Mouse (Mus musculus): ENCODE measurements around the gene Lsm5. TPM values are rescaled to one million over a fixed set of nuclear protein-coding genes. Genes with fewer than 3 reads are reported as not detected.
A peak's percentile ranks its signal among the peaks of the same experiment; 100 is the strongest.

Gene Lsm5
- polyA plus RNA-seq (2015; fragmentation: Nextera tagmentation; extraction: Ambion mirVana): 85.7 and 86.6 TPM in 2 replicates

DNA sequence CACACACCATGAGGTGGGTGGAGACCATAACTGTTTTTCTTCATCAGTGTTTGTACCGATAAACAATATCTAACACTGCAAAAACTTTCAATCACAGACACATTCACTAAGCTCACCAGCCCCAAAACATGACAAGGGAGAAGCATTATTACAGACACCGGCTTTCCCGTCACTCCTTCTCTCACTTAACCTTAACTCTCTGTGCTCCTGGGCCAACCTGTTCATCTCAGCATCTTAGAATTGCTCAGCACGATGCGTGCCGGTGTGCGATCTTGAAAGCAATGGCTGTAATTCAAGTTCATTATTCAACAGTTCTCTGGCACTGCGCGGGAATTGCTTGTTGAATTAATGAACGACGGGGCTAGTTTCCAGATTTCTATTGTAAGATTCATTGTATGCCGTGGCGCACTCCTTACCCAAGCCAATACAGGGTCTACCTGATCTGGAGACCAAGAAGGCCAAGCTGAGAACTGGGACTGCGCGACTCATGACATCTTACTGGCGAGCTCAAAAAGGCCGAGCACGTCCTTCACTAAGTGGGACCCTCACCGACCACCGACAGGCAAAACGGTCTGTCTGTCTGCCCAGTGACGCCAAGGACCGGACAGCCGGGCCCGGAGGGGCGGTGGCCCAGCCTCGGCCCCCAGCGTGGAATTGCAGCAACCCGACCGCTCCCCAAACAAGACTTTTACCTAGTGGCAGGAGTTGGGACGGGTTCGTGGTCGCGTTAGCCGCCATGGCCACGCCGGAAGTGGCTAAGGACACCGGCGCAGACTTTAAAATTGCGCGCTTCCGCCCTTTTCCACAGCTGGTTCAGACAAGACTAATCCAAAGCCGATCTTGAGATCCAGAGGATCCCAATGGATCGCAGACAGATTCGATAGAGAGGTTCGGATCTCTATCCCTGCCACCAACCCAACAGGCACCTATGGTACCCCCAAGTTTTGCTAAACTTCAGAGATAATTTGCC, at the start of gene Lsm5:
TSS of gene Lsm5 (minus strand) at position 780 of the 970 bp plus-strand sequence.
- Histone ChIP-seq H3K4me1 (peaks cover 6% of the 10 kb centered on the region), H3K27me3 (replicated peaks) (no peaks in the 10 kb centered on the region), H3K27ac (replicated peaks) (peak within 1 kb of the TSS; percentile 49), H3K9me3 (replicated peaks) (no peaks in the 10 kb centered on the region), H3K36me3 (no peaks in the 10 kb centered on the region), H3K4me2 (peak within 1 kb of the TSS; percentile 82), H3K9ac (replicated peaks) (peak within 1 kb of the TSS; percentile 47), H3K4me3 (replicated peaks) (peak within 1 kb of the TSS; percentile 61)
- ATAC-seq (ENCODE audit: low FRiP score): peak; percentile 93
- WGBS: under 1% methylated on average over 46 of the region's 46 CpGs

DNA sequence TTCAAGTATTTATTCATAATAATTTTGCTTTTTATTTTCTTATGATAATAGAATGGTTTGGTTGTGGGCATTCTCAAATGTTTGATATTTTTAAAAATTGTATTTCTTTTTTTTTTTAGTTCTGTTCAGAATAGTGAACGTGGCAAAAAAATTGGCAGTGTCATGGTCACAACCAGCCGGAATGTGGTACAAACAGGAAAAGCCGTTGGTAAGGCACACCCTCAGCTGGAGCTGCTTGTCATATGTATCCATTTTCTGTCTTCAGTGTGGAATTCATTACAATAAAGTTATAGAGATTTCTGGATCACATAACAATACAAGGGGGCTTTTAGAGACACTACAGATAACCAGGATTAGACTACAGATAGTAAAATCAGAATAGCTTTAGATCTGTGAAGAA, 49.2 kb upstream of the Lsm5 start:
- no peak overlapping the region for H3K4me2 ChIP-seq
- 98% methylated on average over 3 of the region's 3 CpGs for WGBS
- no peak overlapping the region for H3K9ac ChIP-seq (replicated peaks)
- ATAC-seq (ENCODE audit: low FRiP score): no peak
- H3K4me3 ChIP-seq (replicated peaks): no peak overlapping the region
- no peaks in the 10 kb centered on the region for H3K9me3 ChIP-seq (replicated peaks)
- H3K27me3 ChIP-seq (replicated peaks): no peaks in the 10 kb centered on the region
- H3K27ac ChIP-seq (replicated peaks): no peak overlapping the region
- no peaks in the 10 kb centered on the region for H3K4me1 ChIP-seq
- peaks cover 48% of the 10 kb centered on the region for H3K36me3 ChIP-seq

DNA sequence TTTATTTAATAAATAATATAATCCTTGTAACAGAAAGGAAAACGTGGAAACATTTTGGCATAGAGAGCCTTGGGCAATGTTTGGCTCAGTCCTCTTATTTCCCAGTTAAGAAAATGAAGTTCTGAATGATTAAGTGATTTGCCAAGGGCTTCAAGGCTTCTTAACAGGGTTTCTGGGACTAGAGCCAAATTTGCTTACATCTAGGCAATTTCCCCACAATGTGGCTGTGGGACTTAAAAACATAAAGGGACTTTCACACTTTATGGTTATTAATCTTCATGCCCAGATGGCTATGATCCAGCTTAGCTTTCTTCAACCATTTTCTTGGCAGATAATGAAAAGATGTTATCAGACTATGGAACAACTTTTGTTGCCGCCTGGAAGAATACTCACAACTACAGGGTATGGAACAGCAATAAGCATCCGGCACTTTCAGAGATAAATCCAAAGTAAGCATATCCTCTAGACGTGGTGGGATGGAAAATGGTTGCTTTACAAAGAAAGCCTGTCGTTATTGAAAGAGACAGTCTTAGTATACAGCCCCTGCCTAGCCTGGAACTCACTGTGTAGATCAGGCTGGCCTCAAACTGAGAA, 41.5 kb upstream of the Lsm5 start:
- no peak overlapping the region for H3K9ac ChIP-seq (replicated peaks)
- 55% methylated on average over 5 of the region's 5 CpGs for WGBS
- no peaks in the 10 kb centered on the region for H3K9me3 ChIP-seq (replicated peaks)
- H3K4me2 ChIP-seq: no peak overlapping the region
- ATAC-seq (ENCODE audit: low FRiP score): peak; percentile 61
- H3K27ac ChIP-seq (replicated peaks): peak overlapping the region; percentile 19; the same call in 1 of the 2 replicates
- no peak overlapping the region for H3K4me3 ChIP-seq (replicated peaks)
- H3K36me3 ChIP-seq: peaks cover 26% of the 10 kb centered on the region
- H3K4me1 ChIP-seq: no peaks in the 10 kb centered on the region
- no peaks in the 10 kb centered on the region for H3K27me3 ChIP-seq (replicated peaks)

DNA sequence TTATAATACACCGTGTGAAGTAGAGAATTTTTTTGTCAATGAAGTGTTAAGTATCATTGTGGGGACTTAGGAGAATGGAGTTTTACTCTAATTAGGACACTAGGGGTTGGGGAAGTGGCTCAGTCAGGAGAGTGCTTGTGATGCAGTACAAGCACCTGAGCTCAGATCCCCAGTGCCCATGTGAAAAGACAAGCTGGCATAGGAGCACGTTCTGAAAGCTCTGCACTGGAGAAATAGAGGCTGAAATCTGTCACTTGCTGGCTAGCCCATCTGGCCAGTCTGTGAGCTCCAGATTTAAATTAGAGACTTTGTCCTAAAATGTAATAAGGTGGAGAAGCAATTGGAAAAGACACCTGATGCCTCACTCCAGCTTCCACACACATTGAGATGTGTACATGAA, 28.0 kb upstream of the Lsm5 start:
- H3K27ac ChIP-seq (replicated peaks): no peak overlapping the region
- H3K4me3 ChIP-seq (replicated peaks): no peak overlapping the region
- no peaks in the 10 kb centered on the region for H3K27me3 ChIP-seq (replicated peaks)
- H3K4me2 ChIP-seq: no peak overlapping the region
- no peaks in the 10 kb centered on the region for H3K4me1 ChIP-seq
- ATAC-seq (ENCODE audit: low FRiP score): no peak
- no peak overlapping the region for H3K9ac ChIP-seq (replicated peaks)
- WGBS: 66% methylated on average over 2 of the region's 2 CpGs
- no peaks in the 10 kb centered on the region for H3K9me3 ChIP-seq (replicated peaks)
- H3K36me3 ChIP-seq: peaks cover 63% of the 10 kb centered on the region

DNA sequence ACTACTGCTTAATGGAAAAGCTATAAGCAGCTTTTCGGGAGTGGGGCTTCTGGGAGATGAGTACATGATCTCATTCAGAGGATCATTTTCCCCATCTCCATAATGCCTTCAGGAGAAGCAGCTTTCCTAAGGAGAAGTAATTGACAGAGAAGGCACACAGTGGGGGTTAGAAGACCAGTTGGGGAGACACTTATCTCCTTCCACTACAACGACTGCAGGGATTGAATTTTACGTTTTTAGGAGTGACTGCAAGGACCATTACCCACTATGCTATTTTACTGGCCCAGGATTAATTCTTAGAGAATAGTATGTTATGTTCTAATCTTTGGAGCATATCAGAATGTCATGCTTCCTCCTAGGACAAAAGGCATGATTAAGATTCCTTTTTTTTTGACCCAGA, 16.4 kb upstream of the Lsm5 start:
- Histone ChIP-seq H3K9ac (replicated peaks) (no peak overlapping the region), H3K4me2 (no peak overlapping the region), H3K4me3 (replicated peaks) (no peak overlapping the region), H3K36me3 (peaks cover 16% of the 10 kb centered on the region), H3K27ac (replicated peaks) (peak overlapping the region; percentile 38; the same call in 1 of the 2 replicates), H3K9me3 (replicated peaks) (no peaks in the 10 kb centered on the region), H3K4me1 (peaks cover 30% of the 10 kb centered on the region), H3K27me3 (replicated peaks) (no peaks in the 10 kb centered on the region)
- WGBS: 39% methylated on average over 3 of the region's 3 CpGs
- peak; percentile 40 for ATAC-seq (ENCODE audit: low FRiP score)

DNA sequence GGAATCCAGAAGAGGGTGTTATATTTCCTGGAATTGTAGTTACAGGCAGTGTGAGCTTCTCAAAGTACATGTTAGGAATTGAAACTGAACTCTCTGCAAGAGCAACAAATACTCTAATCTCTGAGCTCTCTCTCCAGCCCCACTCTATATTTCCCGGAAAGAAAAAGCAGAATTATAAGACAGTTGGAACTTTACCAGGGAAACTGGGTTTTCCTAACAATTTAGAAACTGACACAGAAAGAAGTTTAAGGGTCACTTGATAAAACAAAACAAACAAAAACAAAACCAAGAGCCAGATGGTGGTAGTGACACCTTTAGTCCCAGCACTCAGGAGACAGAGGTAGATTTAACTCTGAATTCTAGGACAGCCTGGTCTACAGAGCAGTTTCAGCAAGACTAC, 14.6 kb upstream of the Lsm5 start:
- no peak overlapping the region for H3K9ac ChIP-seq (replicated peaks)
- H3K4me2 ChIP-seq: no peak overlapping the region
- 95% methylated on average over 1 of the region's 1 CpGs for WGBS
- H3K4me1 ChIP-seq: peaks cover 30% of the 10 kb centered on the region
- no peaks in the 10 kb centered on the region for H3K27me3 ChIP-seq (replicated peaks)
- no peak overlapping the region for H3K27ac ChIP-seq (replicated peaks)
- ATAC-seq (ENCODE audit: low FRiP score): no peak
- peaks cover 8% of the 10 kb centered on the region for H3K36me3 ChIP-seq
- no peaks in the 10 kb centered on the region for H3K9me3 ChIP-seq (replicated peaks)
- H3K4me3 ChIP-seq (replicated peaks): no peak overlapping the region

DNA sequence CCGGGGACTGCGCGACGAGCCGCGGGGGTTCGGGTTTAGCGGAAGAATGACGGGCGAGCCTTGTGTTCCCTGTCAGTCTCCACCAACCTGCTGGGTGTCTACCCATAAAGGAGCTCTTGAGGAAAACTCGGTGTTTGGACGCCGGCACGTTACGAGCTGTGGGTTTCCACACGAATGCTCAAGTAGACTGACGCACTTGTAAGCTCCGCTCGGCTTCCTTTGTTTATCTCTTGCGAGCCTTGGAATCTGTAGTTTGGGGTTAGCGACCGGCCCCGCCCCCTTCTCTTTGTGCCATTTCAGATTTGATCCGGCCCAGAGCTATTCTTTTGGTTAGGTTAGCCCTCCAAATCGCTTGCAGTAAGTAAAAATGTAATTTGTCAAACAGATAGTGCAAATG, 10.8 kb upstream of the Lsm5 start:
- Histone ChIP-seq H3K9ac (replicated peaks) (peak overlapping the region; percentile 84), H3K4me2 (peak overlapping the region; percentile 65), H3K9me3 (replicated peaks) (no peaks in the 10 kb centered on the region), H3K27ac (replicated peaks) (peak overlapping the region; percentile 97), H3K36me3 (no peaks in the 10 kb centered on the region), H3K4me3 (replicated peaks) (peak overlapping the region; percentile 76), H3K4me1 (peaks cover 19% of the 10 kb centered on the region), H3K27me3 (replicated peaks) (no peaks in the 10 kb centered on the region)
- peak; percentile 73 for ATAC-seq (ENCODE audit: low FRiP score)
- WGBS: under 1% methylated on average over 25 of the region's 25 CpGs

DNA sequence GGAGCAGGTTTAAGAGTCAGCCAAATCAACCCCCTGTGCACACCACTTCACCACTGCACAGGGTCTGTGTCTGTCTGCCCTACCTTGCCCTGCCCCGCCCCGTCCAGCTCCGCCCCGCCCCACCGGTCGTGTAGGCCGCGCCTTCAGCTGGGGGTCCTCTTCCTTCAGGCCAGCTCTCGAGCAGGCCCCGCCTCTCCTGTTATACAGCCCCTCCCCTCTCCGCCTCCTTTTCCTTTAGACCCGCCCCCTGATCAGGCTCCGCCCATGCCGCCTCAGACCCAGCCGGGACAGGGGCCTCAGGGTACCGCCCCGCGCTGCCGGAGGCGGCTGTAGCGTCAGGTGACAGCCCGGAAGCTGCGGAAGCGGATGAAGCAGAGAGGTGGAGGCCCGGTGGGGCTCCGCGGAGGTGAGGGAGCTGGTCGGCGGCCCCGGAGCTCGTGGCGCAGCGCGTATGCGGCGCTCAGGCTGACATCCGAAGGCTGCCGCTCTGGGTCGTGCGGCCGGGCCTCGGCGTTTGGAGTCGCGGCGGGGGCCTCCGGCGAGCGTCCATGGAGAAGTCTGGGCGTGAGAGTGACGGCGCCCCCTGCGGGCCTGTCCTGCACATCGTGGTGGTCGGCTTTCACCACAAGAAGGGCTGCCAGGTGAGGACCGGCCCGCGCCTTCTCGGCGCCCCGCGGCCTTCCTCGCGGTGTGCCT, 10.2 kb upstream of the Lsm5 start, which contains the start of gene Avl9:
TSS of gene Avl9 (plus strand) at position 326 of the 696 bp plus-strand sequence.
- Histone ChIP-seq H3K9ac (replicated peaks) (peak within 1 kb of the TSS; percentile 84), H3K27me3 (replicated peaks) (no peaks in the 10 kb centered on the region), H3K4me3 (replicated peaks) (peak within 1 kb of the TSS; percentile 76), H3K36me3 (no peaks in the 10 kb centered on the region), H3K4me1 (peaks cover 19% of the 10 kb centered on the region), H3K4me2 (peak within 1 kb of the TSS; percentile 65), H3K27ac (replicated peaks) (peak within 1 kb of the TSS; percentile 97), H3K9me3 (replicated peaks) (no peaks in the 10 kb centered on the region)
- peak; percentile 97 for ATAC-seq (ENCODE audit: low FRiP score)
- under 1% methylated on average over 64 of the region's 64 CpGs for WGBS

DNA sequence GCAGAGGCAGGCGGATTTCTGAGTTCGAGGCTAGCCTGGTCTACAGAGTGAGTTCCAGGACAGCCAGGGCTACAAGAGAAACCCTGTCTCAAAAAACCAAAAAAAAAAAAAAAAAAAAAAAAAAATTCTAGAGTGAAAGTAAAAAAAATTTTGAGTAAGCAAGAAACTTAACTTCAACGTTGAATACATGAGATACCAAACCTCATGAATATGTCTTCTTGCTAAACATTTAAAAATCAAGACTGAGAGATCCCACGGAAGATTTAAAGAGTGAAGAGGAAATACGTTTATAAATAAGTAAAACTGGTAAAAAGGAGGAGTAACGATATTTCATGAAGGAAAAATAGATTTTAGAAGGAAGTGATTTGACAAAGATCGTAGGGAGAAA, 9.7 kb upstream of the Lsm5 start:
- H3K27me3 ChIP-seq (replicated peaks): no peaks in the 10 kb centered on the region
- peak overlapping the region; percentile 65 for H3K4me2 ChIP-seq
- H3K27ac ChIP-seq (replicated peaks): peak overlapping the region; percentile 97
- peak overlapping the region; percentile 76 for H3K4me3 ChIP-seq (replicated peaks)
- H3K9ac ChIP-seq (replicated peaks): no peak overlapping the region
- ATAC-seq (ENCODE audit: low FRiP score): no peak
- peaks cover 19% of the 10 kb centered on the region for H3K4me1 ChIP-seq
- H3K36me3 ChIP-seq: no peaks in the 10 kb centered on the region
- WGBS: 52% methylated on average over 7 of the region's 7 CpGs
- H3K9me3 ChIP-seq (replicated peaks): no peaks in the 10 kb centered on the region

DNA sequence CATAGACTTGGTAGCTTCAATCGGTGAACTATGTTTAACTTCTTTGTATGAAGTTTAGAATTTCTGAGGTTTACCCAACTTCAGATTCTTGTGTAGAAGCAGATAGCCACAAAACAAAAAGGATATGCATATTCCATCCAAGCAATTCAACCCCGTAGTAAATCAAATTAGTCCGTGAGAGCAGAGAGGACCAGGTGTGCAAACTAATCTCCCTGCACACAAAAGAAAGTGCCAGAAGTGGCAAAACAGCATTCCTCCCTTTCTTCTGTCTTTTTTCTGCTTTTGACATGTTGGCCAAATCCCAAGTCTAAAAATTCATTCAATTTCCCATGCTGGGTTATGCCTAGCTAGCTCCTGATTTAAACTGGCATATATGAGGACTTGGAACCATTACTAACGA, 12.1 kb downstream of the Lsm5 start:
- ATAC-seq (ENCODE audit: low FRiP score): no peak
- Histone ChIP-seq H3K9me3 (replicated peaks) (no peaks in the 10 kb centered on the region), H3K4me1 (no peaks in the 10 kb centered on the region), H3K27ac (replicated peaks) (no peak overlapping the region), H3K4me3 (replicated peaks) (no peak overlapping the region), H3K4me2 (no peak overlapping the region), H3K27me3 (replicated peaks) (no peaks in the 10 kb centered on the region), H3K9ac (replicated peaks) (no peak overlapping the region), H3K36me3 (no peaks in the 10 kb centered on the region)
- WGBS: 80% methylated on average over 4 of the region's 4 CpGs

DNA sequence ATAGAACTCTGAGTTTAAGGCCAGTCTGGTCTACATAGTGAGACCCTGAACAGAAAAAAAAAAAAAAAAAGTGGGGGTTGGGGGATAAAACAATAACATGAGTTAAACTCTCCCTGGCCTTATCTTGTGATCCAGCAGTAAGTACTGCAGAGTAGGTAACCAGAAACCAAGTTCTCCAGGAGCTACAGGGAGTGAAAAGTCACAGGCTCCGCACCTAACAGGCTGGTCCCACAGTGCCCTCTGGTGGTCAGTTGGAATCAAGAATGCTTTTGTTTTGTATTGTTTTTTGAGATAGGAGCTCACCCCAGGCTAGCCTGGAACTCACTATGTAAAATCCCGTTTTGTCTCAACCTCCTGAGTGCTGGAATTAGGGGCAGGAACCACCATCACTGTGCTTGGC, 13.3 kb downstream of the Lsm5 start:
- Histone ChIP-seq H3K9ac (replicated peaks) (no peak overlapping the region), H3K4me2 (no peak overlapping the region), H3K4me3 (replicated peaks) (no peak overlapping the region), H3K4me1 (no peaks in the 10 kb centered on the region), H3K27me3 (replicated peaks) (no peaks in the 10 kb centered on the region), H3K9me3 (replicated peaks) (no peaks in the 10 kb centered on the region), H3K36me3 (no peaks in the 10 kb centered on the region), H3K27ac (replicated peaks) (no peak overlapping the region)
- ATAC-seq (ENCODE audit: low FRiP score): no peak
- WGBS: 4% methylated on average over 2 of the region's 2 CpGs
